Mouse (Mus musculus): Measurements from ENCODE around the gene Hnrnpc. TPM values are rescaled to one million over a fixed set of nuclear protein-coding genes. Genes with fewer than 3 reads are reported as not detected.

Hnrnpc gene
- polyA plus RNA-seq, 1 experiment from 2014 or later = 1,066 TPM

GRCm38 (mm10) chr14:52140577-52141444, 37.0 kb upstream of the Hnrnpc start:
- DNase-seq (ENCODE audit: low spot score) = peak; percentile 70
- Histone ChIP-seq H3K27ac (replicated peaks; ENCODE audit: low read depth, low read length) (no peak overlapping the region), H3K4me2 (ENCODE audit: low read depth, low read length) (no peak overlapping the region), H3K4me3 (ENCODE audit: low read depth, low read length) (no peak overlapping the region), H3K27me3 (ENCODE audit: control insufficient read depth, insufficient read depth, low read length) (no peaks in the 10 kb centered on the region), H3K9ac (replicated peaks; ENCODE audit: low read length) (no peak overlapping the region), H3K36me3 (replicated peaks; ENCODE audit: control insufficient read depth, insufficient read depth, low read depth, low read length) (no peaks in the 10 kb centered on the region), H3K9me3 (replicated peaks; ENCODE audit: control insufficient read depth, low read length) (no peaks in the 10 kb centered on the region), H3K4me1 (ENCODE audit: control insufficient read depth, insufficient read depth, low read length) (no peaks in the 10 kb centered on the region)
- 55% methylated on average over 19 of the region's 19 CpGs for WGBS
- 0 out of 2 replicates have a peak, but pooled peaks have one; percentile 42 for ATAC-seq (replicated peaks; ENCODE audit: insufficient number of reproducible peaks, low FRiP score, low TSS enrichment, low read depth)

GRCm38 (mm10) chr14:52133584-52133983, 29.8 kb upstream of the Hnrnpc start:
- 88% methylated on average over 5 of the region's 5 CpGs for WGBS
- no peak overlapping the region for H3K9ac ChIP-seq (replicated peaks; ENCODE audit: low read length)
- no peaks in the 10 kb centered on the region for H3K36me3 ChIP-seq (replicated peaks; ENCODE audit: control insufficient read depth, insufficient read depth, low read depth, low read length)
- no peaks in the 10 kb centered on the region for H3K4me1 ChIP-seq (ENCODE audit: control insufficient read depth, insufficient read depth, low read length)
- H3K27me3 ChIP-seq (ENCODE audit: control insufficient read depth, insufficient read depth, low read length) = no peaks in the 10 kb centered on the region
- ATAC-seq (replicated peaks; ENCODE audit: insufficient number of reproducible peaks, low FRiP score, low TSS enrichment, low read depth) (no peak), DNase-seq (ENCODE audit: low spot score) (no peak)
- no peak overlapping the region for H3K4me3 ChIP-seq (ENCODE audit: low read depth, low read length)
- H3K9me3 ChIP-seq (replicated peaks; ENCODE audit: control insufficient read depth, low read length) = no peaks in the 10 kb centered on the region
- H3K4me2 ChIP-seq (ENCODE audit: low read depth, low read length) = no peak overlapping the region
- no peak overlapping the region for H3K27ac ChIP-seq (replicated peaks; ENCODE audit: low read depth, low read length)

GRCm38 (mm10) chr14:52124636-52125035, 20.8 kb upstream of the Hnrnpc start:
- Histone ChIP-seq H3K9me3 (replicated peaks; ENCODE audit: control insufficient read depth, low read length) (no peaks in the 10 kb centered on the region), H3K9ac (replicated peaks; ENCODE audit: low read length) (no peak overlapping the region), H3K27ac (replicated peaks; ENCODE audit: low read depth, low read length) (no peak overlapping the region), H3K4me1 (ENCODE audit: control insufficient read depth, insufficient read depth, low read length) (no peaks in the 10 kb centered on the region), H3K4me3 (ENCODE audit: low read depth, low read length) (no peak overlapping the region), H3K27me3 (ENCODE audit: control insufficient read depth, insufficient read depth, low read length) (no peaks in the 10 kb centered on the region), H3K36me3 (replicated peaks; ENCODE audit: control insufficient read depth, insufficient read depth, low read depth, low read length) (no peaks in the 10 kb centered on the region), H3K4me2 (ENCODE audit: low read depth, low read length) (no peak overlapping the region)
- 89% methylated on average over 3 of the region's 3 CpGs for WGBS
- ATAC-seq (replicated peaks; ENCODE audit: insufficient number of reproducible peaks, low FRiP score, low TSS enrichment, low read depth) = no peak
- no peak for DNase-seq (ENCODE audit: low spot score)

GRCm38 (mm10) chr14:52123918-52124317, 20.1 kb upstream of the Hnrnpc start:
- H3K27me3 ChIP-seq (ENCODE audit: control insufficient read depth, insufficient read depth, low read length) = no peaks in the 10 kb centered on the region
- H3K4me1 ChIP-seq (ENCODE audit: control insufficient read depth, insufficient read depth, low read length) = no peaks in the 10 kb centered on the region
- no peak overlapping the region for H3K4me3 ChIP-seq (ENCODE audit: low read depth, low read length)
- H3K27ac ChIP-seq (replicated peaks; ENCODE audit: low read depth, low read length) = no peak overlapping the region
- no peak overlapping the region for H3K9ac ChIP-seq (replicated peaks; ENCODE audit: low read length)
- ATAC-seq (replicated peaks; ENCODE audit: insufficient number of reproducible peaks, low FRiP score, low TSS enrichment, low read depth) = no peak
- H3K4me2 ChIP-seq (ENCODE audit: low read depth, low read length) = no peak overlapping the region
- peak; percentile 86 for DNase-seq (ENCODE audit: low spot score)
- no peaks in the 10 kb centered on the region for H3K36me3 ChIP-seq (replicated peaks; ENCODE audit: control insufficient read depth, insufficient read depth, low read depth, low read length)
- no peaks in the 10 kb centered on the region for H3K9me3 ChIP-seq (replicated peaks; ENCODE audit: control insufficient read depth, low read length)
- WGBS = 20% methylated on average over 4 of the region's 4 CpGs

- Histone ChIP-seq H3K27ac (replicated peaks; ENCODE audit: low read depth, low read length) (no peak overlapping the region), H3K9me3 (replicated peaks; ENCODE audit: control insufficient read depth, low read length) (no peaks in the 10 kb centered on the region), H3K36me3 (replicated peaks; ENCODE audit: control insufficient read depth, insufficient read depth, low read depth, low read length) (no peaks in the 10 kb centered on the region), H3K4me2 (ENCODE audit: low read depth, low read length) (peak overlapping the region; percentile 96), H3K4me3 (ENCODE audit: low read depth, low read length) (no peak overlapping the region), H3K4me1 (ENCODE audit: control insufficient read depth, insufficient read depth, low read length) (no peaks in the 10 kb centered on the region), H3K27me3 (ENCODE audit: control insufficient read depth, insufficient read depth, low read length) (no peaks in the 10 kb centered on the region), H3K9ac (replicated peaks; ENCODE audit: low read length) (0 out of 2 replicates have a peak overlapping the region, but pooled peaks have one; percentile 83)
- WGBS = 61% methylated on average over 7 of the region's 7 CpGs
- DNase-seq (ENCODE audit: low spot score) = no peak
- ATAC-seq (replicated peaks; ENCODE audit: insufficient number of reproducible peaks, low FRiP score, low TSS enrichment, low read depth) = no peak
Observed at GRCm38 (mm10) chr14:52120169-52120568, 16.3 kb upstream of the Hnrnpc start.

- Histone ChIP-seq H3K27me3 (ENCODE audit: control insufficient read depth, insufficient read depth, low read length) (no peaks in the 10 kb centered on the region), H3K36me3 (replicated peaks; ENCODE audit: control insufficient read depth, insufficient read depth, low read depth, low read length) (no peaks in the 10 kb centered on the region), H3K4me2 (ENCODE audit: low read depth, low read length) (peak overlapping the region; percentile 96), H3K4me3 (ENCODE audit: low read depth, low read length) (peak overlapping the region; percentile 53), H3K4me1 (ENCODE audit: control insufficient read depth, insufficient read depth, low read length) (no peaks in the 10 kb centered on the region), H3K9me3 (replicated peaks; ENCODE audit: control insufficient read depth, low read length) (no peaks in the 10 kb centered on the region), H3K27ac (replicated peaks; ENCODE audit: low read depth, low read length) (peak overlapping the region; percentile 70), H3K9ac (replicated peaks; ENCODE audit: low read length) (peak overlapping the region; percentile 83)
- DNase-seq (ENCODE audit: low spot score) (peak; percentile 81), ATAC-seq (replicated peaks; ENCODE audit: insufficient number of reproducible peaks, low FRiP score, low TSS enrichment, low read depth) (peak; percentile 81)
- WGBS = under 1% methylated on average over 38 of the region's 38 CpGs
Observed at GRCm38 (mm10) chr14:52118823-52119608, 15.2 kb upstream of the Hnrnpc start.

GRCm38 (mm10) chr14:52118456-52118822, 14.6 kb upstream of the Hnrnpc start:
- peak overlapping the region; percentile 96 for H3K4me2 ChIP-seq (ENCODE audit: low read depth, low read length)
- WGBS = 24% methylated on average over 8 of the region's 8 CpGs
- ATAC-seq (replicated peaks; ENCODE audit: insufficient number of reproducible peaks, low FRiP score, low TSS enrichment, low read depth) (no peak), DNase-seq (ENCODE audit: low spot score) (peak; percentile 33)
- peak overlapping the region; percentile 70; the same call in 1 of the 2 replicates for H3K27ac ChIP-seq (replicated peaks; ENCODE audit: low read depth, low read length)
- no peaks in the 10 kb centered on the region for H3K9me3 ChIP-seq (replicated peaks; ENCODE audit: control insufficient read depth, low read length)
- H3K4me3 ChIP-seq (ENCODE audit: low read depth, low read length) = no peak overlapping the region; the same call in 1 of the 2 replicates
- H3K36me3 ChIP-seq (replicated peaks; ENCODE audit: control insufficient read depth, insufficient read depth, low read depth, low read length) = no peaks in the 10 kb centered on the region
- H3K4me1 ChIP-seq (ENCODE audit: control insufficient read depth, insufficient read depth, low read length) = no peaks in the 10 kb centered on the region
- H3K9ac ChIP-seq (replicated peaks; ENCODE audit: low read length) = peak overlapping the region; percentile 83
- H3K27me3 ChIP-seq (ENCODE audit: control insufficient read depth, insufficient read depth, low read length) = no peaks in the 10 kb centered on the region

GRCm38 (mm10) chr14:52117241-52117640, 13.4 kb upstream of the Hnrnpc start:
- no peaks in the 10 kb centered on the region for H3K27me3 ChIP-seq (ENCODE audit: control insufficient read depth, insufficient read depth, low read length)
- DNase-seq (ENCODE audit: low spot score) = no peak
- H3K9ac ChIP-seq (replicated peaks; ENCODE audit: low read length) = no peak overlapping the region
- H3K4me2 ChIP-seq (ENCODE audit: low read depth, low read length) = no peak overlapping the region
- no peaks in the 10 kb centered on the region for H3K9me3 ChIP-seq (replicated peaks; ENCODE audit: control insufficient read depth, low read length)
- H3K4me3 ChIP-seq (ENCODE audit: low read depth, low read length) = no peak overlapping the region
- no peaks in the 10 kb centered on the region for H3K4me1 ChIP-seq (ENCODE audit: control insufficient read depth, insufficient read depth, low read length)
- H3K36me3 ChIP-seq (replicated peaks; ENCODE audit: control insufficient read depth, insufficient read depth, low read depth, low read length) = no peaks in the 10 kb centered on the region
- no peak overlapping the region for H3K27ac ChIP-seq (replicated peaks; ENCODE audit: low read depth, low read length)
- WGBS = 90% methylated on average over 5 of the region's 5 CpGs
- ATAC-seq (replicated peaks; ENCODE audit: insufficient number of reproducible peaks, low FRiP score, low TSS enrichment, low read depth) = no peak
